Mouse (Mus musculus) urinary bladder, postnatal 0 days (tissue): ENCODE measurements around the gene Colec11. TPM values are rescaled to one million over a fixed set of nuclear protein-coding genes. Genes with fewer than 3 reads are reported as not detected.

ENCODE experiments used
- polyA plus RNA-seq: library from polyadenylated mRNA; unstranded; fragments of >200 nt; fragmentation: Nextera tagmentation; extraction: Ambion mirVana; gene quantifications from 2 replicates; pipeline ENCODE4 v1.2.1, GENCODE M21; 2015

The Colec11 gene
- polyA plus RNA-seq, result 4.3 and 5.0 TPM in 2 replicates

DNA sequence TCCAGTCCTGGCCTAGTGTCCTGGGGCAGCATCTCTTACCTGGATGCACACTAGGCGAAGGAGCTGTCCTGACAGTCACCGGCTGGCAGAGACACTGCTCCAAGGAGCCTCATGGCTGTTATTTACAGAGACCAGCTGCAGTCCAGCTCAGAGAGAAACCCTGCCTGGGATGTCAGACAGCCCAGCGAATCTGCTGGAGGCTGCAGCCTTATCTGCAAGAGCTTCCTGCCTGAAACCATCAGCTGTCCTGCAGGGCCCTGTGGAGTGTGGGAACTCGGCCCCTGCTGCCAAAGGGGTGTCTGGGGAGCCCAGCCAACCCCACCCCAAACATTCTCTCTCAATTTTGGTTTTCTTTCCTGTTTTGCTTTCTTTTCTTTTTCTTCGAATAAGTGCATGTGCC is at the start of gene Colec11:
TSS of gene Colec11 (minus strand) at position 183 of the 400 bp plus-strand sequence.

DNA sequence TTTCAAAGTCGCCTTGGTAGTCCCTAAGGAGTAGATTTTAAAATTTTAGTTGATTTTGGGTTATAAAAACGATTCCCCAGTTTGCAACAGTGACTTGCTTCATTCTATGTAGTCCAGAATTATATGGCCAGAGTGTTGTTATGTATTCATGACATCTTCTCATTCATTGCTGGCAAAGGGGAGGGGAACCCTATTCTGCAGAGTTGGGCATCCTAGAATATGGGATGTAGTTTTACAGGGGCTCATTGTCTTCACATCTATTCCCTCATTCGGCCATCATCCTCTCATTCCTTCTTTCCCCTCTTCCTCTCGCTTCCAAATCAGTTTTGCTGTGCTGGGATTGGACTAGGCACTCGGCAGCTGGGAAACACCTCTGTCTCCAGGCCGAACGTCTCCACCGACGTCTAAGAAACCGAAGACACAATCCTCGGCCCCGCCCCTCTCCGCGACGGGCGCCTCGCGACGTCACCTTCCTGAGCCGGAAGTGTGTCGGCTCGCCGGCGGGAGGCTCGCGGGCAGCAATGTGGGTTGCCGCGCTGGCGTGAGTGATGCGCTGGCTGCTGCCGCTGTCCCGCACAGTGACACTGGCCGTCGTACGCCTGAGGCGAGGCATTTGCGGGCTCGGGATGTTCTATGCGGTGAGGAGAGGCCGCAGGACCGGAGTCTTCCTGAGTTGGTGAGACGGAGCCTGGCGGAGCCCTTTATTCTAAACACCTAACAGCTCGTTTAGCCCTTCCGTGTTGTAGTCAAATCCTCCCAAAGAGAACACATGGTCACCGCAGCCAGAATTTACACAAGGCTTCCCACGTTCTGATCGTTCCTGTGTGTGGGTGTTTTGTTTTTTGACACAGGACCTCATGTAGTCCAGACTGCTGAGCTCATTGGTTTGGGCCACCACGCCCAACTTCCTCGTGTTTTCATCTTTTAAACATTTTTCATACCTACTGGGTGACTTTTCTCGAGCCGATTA is 26.2 kb upstream of the Colec11 start, which contains the start of gene Rnaseh1:
TSS of gene Rnaseh1 (plus strand) at position 462 of the 970 bp plus-strand sequence.

DNA sequence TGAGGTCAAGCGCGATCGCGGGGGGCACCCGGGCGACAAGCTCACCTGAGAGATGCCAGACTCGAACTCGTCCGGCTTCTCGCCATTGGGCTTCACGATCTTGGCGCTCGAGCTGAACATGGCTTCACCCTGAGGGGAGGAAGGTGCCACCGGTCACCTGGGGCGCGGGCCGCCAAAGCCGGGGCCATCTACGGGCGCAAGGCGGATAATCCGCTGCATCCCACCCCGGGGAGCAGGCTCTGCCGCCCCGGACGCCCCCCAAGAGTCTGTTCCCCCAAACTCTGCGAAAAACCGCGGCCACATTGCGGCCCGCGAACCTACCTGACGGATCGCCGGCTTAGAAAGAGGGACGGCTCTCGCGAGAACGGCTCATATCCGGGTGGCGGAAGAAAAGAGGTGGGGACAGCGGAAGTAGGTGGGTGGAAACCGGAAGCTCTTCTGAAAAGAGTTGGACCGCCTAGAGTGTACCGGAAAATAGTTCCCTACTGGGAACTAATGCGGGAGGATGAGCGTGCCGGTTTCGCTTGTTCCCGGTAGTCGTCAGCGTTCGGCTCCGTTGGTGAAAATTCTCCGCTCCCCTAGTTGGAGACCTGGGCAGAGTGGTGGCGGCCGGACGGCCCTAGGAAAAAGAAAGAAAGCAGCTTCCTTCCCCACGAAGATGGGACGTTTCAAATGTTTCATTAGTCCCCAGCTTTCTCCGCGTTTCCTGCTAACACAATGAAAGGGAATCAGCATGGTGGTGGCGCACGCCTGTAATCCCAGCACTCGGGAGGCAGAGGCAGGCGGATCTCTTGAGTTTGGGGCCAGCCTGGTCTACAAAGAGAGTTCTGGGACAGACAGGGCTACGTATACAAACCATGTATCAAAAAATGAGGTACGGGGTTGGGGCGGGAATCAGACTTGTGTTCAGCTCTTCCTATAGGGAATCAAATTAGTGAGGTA is 12.6 kb upstream of the Colec11 start, which contains the start of gene Rps7:
TSS of gene Rps7 (minus strand) at position 419 of the 942 bp plus-strand sequence.

DNA sequence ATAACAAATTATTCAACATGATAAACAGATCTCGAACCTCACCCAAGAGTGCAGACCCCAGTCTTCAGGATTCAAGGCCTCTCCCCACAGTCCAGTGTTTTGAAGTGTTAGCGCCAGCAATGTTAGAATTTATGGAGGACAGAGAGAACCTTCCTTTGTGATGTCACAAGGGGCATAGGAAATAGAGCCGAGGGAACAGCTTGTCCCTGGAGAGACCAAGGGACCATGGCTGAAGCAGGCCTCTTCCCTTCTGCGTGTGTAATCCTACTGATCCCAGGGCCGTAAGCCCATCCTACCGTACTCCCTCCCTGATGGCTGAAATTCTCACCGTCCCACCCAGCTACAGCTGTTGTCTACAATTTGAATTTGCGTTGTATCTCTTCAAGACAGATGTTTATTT is 40.8 kb downstream of the Colec11 start, which contains the start of gene Allc:
TSS of gene Allc (minus strand) at position 101 of the 400 bp plus-strand sequence.

DNA sequence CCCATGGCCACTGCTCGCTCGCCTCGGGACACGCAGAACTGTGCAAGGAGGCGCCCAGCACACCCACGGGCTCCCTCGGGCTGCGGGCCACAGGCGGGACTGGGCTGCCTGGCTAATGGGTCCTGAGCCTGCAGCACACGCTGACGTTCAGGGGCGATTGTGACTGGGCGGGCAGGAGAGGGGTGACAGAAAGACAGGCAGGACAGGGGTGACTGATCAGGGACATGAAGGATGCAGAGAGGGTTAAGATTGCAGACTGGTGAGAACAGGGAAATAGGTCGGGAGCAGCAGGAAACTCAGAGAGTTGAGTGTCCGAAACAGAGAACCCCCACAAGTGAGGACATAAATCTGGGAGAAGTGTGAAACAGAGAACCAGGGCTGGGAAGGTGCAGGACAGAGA is 70.9 kb downstream of the Colec11 start, which contains the start of gene Dcdc2c:
TSS of gene Dcdc2c (minus strand) at position 101 of the 400 bp plus-strand sequence.

Other genes with a start within 250 kb of the Colec11 start
- not detected in 2 replicates for gene Dcdc2c, start 71.0 kb downstream of the Colec11 start, polyA plus RNA-seq
- not detected in 2 replicates for gene Allc, start 40.9 kb downstream of the Colec11 start, polyA plus RNA-seq
- 667 and 678 TPM in 2 replicates for gene Rps7, start 12.6 kb upstream of the Colec11 start, polyA plus RNA-seq
- gene Rnaseh1, start 26.2 kb upstream of the Colec11 start, polyA plus RNA-seq, result 19.4 and 19.6 TPM in 2 replicates
- gene Adi1, start 51.9 kb upstream of the Colec11 start, polyA plus RNA-seq, result 42.9 and 48.0 TPM in 2 replicates
- 22.9 and 24.2 TPM in 2 replicates for gene Trappc12, start 127.1 kb upstream of the Colec11 start, polyA plus RNA-seq
- gene Eipr1, start 128.4 kb upstream of the Colec11 start, polyA plus RNA-seq, result 19.7 and 20.2 TPM in 2 replicates